25 mouse cellular contexts compared by ENCODE assay signal in the genomic region with DNA sequence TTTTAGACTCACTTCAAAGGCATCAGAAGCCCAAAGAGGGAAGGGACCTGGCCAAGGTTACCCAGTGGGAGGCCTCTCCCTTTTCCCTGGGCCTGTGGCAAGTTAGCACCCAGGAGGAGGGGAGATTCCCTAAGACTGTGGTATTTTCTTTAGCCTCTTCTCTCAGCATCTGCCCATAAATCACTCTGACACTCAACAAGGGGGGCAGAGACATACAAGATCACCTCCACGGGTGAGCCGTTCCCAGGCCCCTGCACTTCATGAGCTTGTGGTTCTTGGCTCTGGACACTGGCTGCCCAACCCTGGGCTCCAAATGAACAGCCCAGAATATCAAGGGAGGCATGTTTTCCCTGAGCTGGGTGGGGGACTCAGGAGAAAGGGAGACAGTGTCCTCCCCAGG. TPM values are rescaled to one million over a fixed set of nuclear protein-coding genes. Genes with fewer than 3 reads are reported as not detected.
DNase-seq lines count a peak whose midpoint lies in the region; ATAC-seq and TF ChIP-seq lines count a peak whose summit lies in the region.
"Had no signal": no experiment of that assay in that cellular context is flagged by ENCODE, and none has a peak within 500 bp of the region (broad histone marks: within the 10 kb centered on the region; RNA-seq: fewer than 3 reads in every experiment).

No protein-coding gene starts in this region.

- H3K4me2 ChIP-seq in heart, embryonic 12.5 days, result no peak overlapping the region
- no peak overlapping the region for H3K4me2 ChIP-seq in kidney, postnatal 0 days (ENCODE audit: low read length)
- no peak overlapping the region for H3K4me2 ChIP-seq in limb, embryonic 15.5 days
- H3K4me2 ChIP-seq: embryonic facial prominence, embryonic 13.5 days; forebrain, embryonic 15.5 days; hindbrain, embryonic 14.5 days; liver, embryonic 15.5 days; lung, embryonic 14.5 days; midbrain, embryonic 12.5 days; neural tube, embryonic 12.5 days had no signal

- H3K4me1 ChIP-seq in heart, embryonic 12.5 days (replicated peaks), result peaks cover 51% of the 10 kb centered on the region
- no peaks in the 10 kb centered on the region for H3K4me1 ChIP-seq in kidney, postnatal 0 days (replicated peaks; ENCODE audit: insufficient read depth, low read length)
- H3K4me1 ChIP-seq in limb, embryonic 15.5 days, result peaks cover 60% of the 10 kb centered on the region
- H3K4me1 ChIP-seq: forebrain, embryonic 15.5 days; liver, embryonic 15.5 days had no signal

- no peak for DNase-seq in heart, postnatal 4 days
- DNase-seq in kidney, postnatal 0 days (ENCODE audit: low spot score), result peak; percentile 79
- DNase-seq in kidney, adult 9 months, result no peak
- no peak for DNase-seq in spleen, postnatal 10 days (ENCODE audit: low spot score in 2 of 2)
- DNase-seq: adrenal gland, postnatal 36 days; cerebellum, adult 18-20 months; cerebellum, postnatal 10 days; heart, postnatal 36 days; kidney, adult 8-10 months; layer of hippocampus, postnatal 36 days; lung, embryonic 14.5 days; lung, postnatal 14 days; right cerebral cortex, adult 18-20 months; thymus, postnatal 4 days had no signal

- no peaks in the 10 kb centered on the region for H3K27me3 ChIP-seq in heart, embryonic 12.5 days (replicated peaks)
- no peaks in the 10 kb centered on the region for H3K27me3 ChIP-seq in kidney, postnatal 0 days (ENCODE audit: insufficient read depth, low read length)
- H3K27me3 ChIP-seq in limb, embryonic 15.5 days, result peaks cover 12% of the 10 kb centered on the region
- H3K27me3 ChIP-seq: embryonic facial prominence, embryonic 13.5 days; forebrain, embryonic 15.5 days; liver, embryonic 15.5 days; midbrain, embryonic 12.5 days; neural tube, embryonic 12.5 days had no signal

- 0 out of 2 replicates have a peak overlapping the region, but pooled peaks have one; percentile 7 for H3K9ac ChIP-seq in heart, embryonic 12.5 days
- no peak overlapping the region for H3K9ac ChIP-seq in kidney, postnatal 0 days (ENCODE audit: low read depth, low read length)
- no peak overlapping the region for H3K9ac ChIP-seq in limb, embryonic 15.5 days
- H3K9ac ChIP-seq: embryonic facial prominence, embryonic 13.5 days; forebrain, embryonic 15.5 days; hindbrain, embryonic 14.5 days; liver, embryonic 15.5 days; lung, embryonic 14.5 days; midbrain, embryonic 12.5 days; neural tube, embryonic 12.5 days had no signal

- H3K9me3 ChIP-seq in heart, embryonic 12.5 days (replicated peaks), result no peaks in the 10 kb centered on the region
- no peaks in the 10 kb centered on the region for H3K9me3 ChIP-seq in kidney, postnatal 0 days (replicated peaks; ENCODE audit: low read length)
- H3K9me3 ChIP-seq in limb, embryonic 15.5 days, result no peaks in the 10 kb centered on the region
- H3K9me3 ChIP-seq: embryonic facial prominence, embryonic 13.5 days; forebrain, embryonic 10.5 days; forebrain, embryonic 15.5 days; liver, embryonic 15.5 days; midbrain, embryonic 12.5 days; neural tube, embryonic 12.5 days had no signal

- no peak overlapping the region for H3K27ac ChIP-seq in heart, embryonic 12.5 days (ENCODE audit: poor library complexity, severe bottlenecking)
- no peak overlapping the region for H3K27ac ChIP-seq in kidney, postnatal 0 days
- H3K27ac ChIP-seq in limb, embryonic 15.5 days, result peak overlapping the region; percentile 4
- H3K27ac ChIP-seq: embryonic facial prominence, embryonic 13.5 days; forebrain, embryonic 10.5 days; forebrain, embryonic 15.5 days; hindbrain, embryonic 14.5 days; liver, embryonic 15.5 days; midbrain, embryonic 12.5 days; neural tube, embryonic 12.5 days had no signal

- WGBS in heart, embryonic 12.5 days, result 40% methylated on average over 2 of the region's 2 CpGs
- 10% methylated on average over 2 of the region's 2 CpGs for WGBS in kidney, postnatal 0 days
- 19% methylated on average over 2 of the region's 2 CpGs for WGBS in limb, embryonic 15.5 days

- no peak for ATAC-seq in heart, embryonic 12.5 days (ENCODE audit: insufficient number of reproducible peaks, low FRiP score)
- ATAC-seq in kidney, postnatal 0 days (replicated peaks; ENCODE audit: low FRiP score, low read depth), result 0 out of 2 replicates have a peak, but pooled peaks have one; percentile 26
- no peak for ATAC-seq in limb, embryonic 15.5 days (ENCODE audit: insufficient number of reproducible peaks, low FRiP score, low TSS enrichment, low read depth)
- ATAC-seq: forebrain, embryonic 15.5 days had no signal

- no peak for TF ChIP-seq CTCF in kidney, postnatal 0 days (IDR thresholded peaks at IDR 0.05; ENCODE audit: low read depth)

- no peaks in the 10 kb centered on the region for H3K36me3 ChIP-seq in heart, embryonic 12.5 days
- H3K36me3 ChIP-seq in kidney, postnatal 0 days (ENCODE audit: insufficient read depth, low read length), result no peaks in the 10 kb centered on the region
- no peaks in the 10 kb centered on the region for H3K36me3 ChIP-seq in limb, embryonic 15.5 days
- H3K36me3 ChIP-seq: embryonic facial prominence, embryonic 13.5 days; forebrain, embryonic 10.5 days; forebrain, embryonic 15.5 days; liver, embryonic 15.5 days; midbrain, embryonic 12.5 days; neural tube, embryonic 12.5 days had no signal

- no peak overlapping the region for H3K4me3 ChIP-seq in heart, embryonic 12.5 days
- no peak overlapping the region for H3K4me3 ChIP-seq in kidney, postnatal 0 days (replicated peaks; ENCODE audit: low read depth, low read length)
- no peak overlapping the region for H3K4me3 ChIP-seq in limb, embryonic 15.5 days
- H3K4me3 ChIP-seq: embryonic facial prominence, embryonic 13.5 days; forebrain, embryonic 10.5 days; forebrain, embryonic 15.5 days; liver, embryonic 15.5 days; midbrain, embryonic 12.5 days; myocyte; neural tube, embryonic 12.5 days had no signal

RNA-seq across cellular contexts. Expression of a gene that starts 26.1 kb away (rescaled TPM):
- polyA plus RNA-seq in heart, embryonic 12.5 days (2016; fragmentation: Nextera tagmentation; extraction: Ambion mirVana), result 26.3 and 31.0 TPM in 2 replicates
- total RNA-seq in heart, postnatal 4 days (2021), result 1 to 10 TPM; 4.4 to 5.7 TPM
- 41.5 and 46.9 TPM in 2 replicates for polyA plus RNA-seq in kidney, postnatal 0 days (2015; fragmentation: Nextera tagmentation; extraction: Ambion mirVana)
- 23.2 and 29.1 TPM in 2 replicates for polyA plus RNA-seq in limb, embryonic 15.5 days (2015; fragmentation: Nextera tagmentation; extraction: Ambion mirVana)
- total RNA-seq: common myeloid progenitor, adult 5-6 weeks had no signal
